Mouse (Mus musculus) gastrocnemius, postnatal 36 days (tissue): Measurements from ENCODE around the gene Olfr1396. TPM values are rescaled to one million over a fixed set of nuclear protein-coding genes. Genes with fewer than 3 reads are reported as not detected.
"Not testable (repeated sequence)": the region's sequence is repeated elsewhere in the genome, so short reads cannot be mapped to it uniquely, and the experiment has no call there.

Source experiments
- DNase-seq, 2 experiments: peaks; one replicate each; pipeline ENCODE4 v3.0.0; 2022
- intact Hi-C: fragments of 180-260 bp; cut with DNase I; formaldehyde crosslinking; loops from one replicate; pipeline ENCODE4 v1.15.1; 2025
- total RNA-seq, 2 experiments: library from RNA; stranded (reverse); gene quantifications; 2 replicates each; pipeline ENCODE4 v1.2.3; 2021

Olfr1396 gene
- total RNA-seq, 2 experiments from 2014 or later: not detected

DNA sequence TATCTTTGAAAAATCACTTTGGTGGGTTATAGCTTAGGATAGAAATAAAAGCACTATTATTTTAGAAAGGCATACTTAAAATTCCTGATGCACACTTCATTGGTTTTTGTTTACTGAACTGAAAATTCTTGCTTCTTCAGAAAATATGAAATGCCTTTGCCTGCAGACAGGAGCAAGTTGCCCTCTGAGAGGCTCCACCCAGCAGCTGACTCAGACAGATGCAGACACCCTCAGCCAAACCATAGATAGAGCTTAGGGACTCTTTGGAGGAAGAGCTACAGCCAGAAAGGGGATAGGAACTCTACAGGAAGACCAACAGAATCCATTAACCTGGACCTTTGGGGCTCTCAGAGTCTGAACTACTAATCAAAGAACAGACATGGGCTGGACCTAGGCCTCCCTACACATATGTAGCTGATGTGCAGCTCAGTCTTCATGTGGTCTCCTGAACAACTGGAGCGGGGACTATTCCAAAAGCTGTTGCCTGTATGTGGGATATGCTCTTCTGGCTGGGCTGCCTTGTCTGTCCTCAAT lies 22.6 kb downstream of the Olfr1396 start:
- intact Hi-C loops: no loop called here
- DNase-seq: no peak

DNA sequence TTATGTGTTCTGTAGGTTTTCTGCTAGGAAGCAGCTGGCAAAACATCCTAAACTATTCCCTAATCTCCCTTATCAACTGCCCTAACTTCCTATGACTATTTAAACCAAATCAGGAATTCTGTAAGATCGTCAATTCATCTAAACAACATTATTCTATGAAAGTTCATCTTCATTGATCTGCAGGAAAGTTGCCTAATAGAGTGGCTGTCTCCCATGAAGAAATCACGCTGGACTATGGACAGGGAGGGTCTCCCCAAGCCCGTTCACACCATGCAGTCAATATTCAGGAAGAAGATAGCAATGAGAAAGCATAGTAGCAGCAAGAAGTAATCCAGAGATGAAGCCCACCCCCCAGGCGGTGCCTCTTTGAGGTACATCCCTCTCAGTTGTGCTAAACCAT lies 23.5 kb downstream of the Olfr1396 start:
- intact Hi-C loops: no loop called here

DNA sequence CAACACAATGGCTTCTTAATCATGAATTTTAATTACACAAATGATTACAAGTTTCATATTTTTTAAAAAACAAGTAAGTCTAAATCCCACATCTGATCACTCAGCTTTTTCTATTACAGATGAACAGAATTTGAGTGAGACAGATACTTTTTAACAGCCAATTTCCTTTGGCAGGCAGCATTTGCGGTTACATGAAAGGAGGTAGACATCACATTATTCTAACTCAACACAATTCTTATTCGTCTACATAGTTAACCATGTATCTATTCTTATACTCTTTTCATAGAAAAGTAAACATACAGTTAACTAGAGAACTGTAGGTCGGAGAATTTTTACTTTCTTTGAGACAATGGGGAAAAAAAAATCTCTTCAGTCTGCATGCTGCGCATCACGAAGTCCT lies 24.1 kb downstream of the Olfr1396 start:
- DNase-seq: no peak
- intact Hi-C loops: no loop called here

More for the DNA sequence above, 23.5 kb downstream of the Olfr1396 start:
- no peak for DNase-seq

DNA sequence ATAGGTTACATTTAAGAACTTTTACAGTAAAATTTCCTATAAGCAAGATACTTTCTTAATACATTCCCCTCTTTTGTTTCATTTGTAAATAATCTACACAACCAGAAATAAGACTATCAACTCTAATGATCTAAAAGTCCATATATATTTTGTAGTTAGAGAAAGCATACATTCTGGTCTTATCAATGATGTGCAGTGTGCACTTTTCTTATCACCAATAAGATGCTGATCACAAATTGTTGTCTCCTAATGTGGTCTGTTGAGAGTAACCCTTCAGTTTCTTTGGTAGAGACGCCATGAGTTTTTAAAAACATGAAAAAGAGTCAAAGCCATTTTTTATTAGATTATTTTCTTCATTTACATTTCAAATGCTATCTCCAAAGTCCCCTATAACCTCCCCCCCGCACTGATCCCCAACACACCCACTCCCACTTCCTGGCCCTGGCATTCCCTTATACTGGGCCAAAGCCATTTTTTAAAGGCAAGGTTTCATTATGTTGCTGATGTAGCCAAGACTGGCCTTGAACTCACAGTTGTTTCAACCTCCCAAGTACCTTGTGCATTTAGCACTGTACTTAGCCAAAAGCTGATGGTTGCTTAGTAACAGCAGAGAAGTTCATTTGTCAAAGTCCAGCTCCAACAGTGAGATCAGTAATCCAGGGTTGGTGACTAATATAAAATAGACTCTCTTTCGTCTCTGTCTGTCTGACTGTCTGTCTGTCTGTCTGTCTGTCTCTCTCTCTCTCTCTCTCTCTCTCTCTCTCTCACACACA lies 24.8 kb downstream of the Olfr1396 start:
- no peak for DNase-seq
- intact Hi-C loops: no loop called here

DNA sequence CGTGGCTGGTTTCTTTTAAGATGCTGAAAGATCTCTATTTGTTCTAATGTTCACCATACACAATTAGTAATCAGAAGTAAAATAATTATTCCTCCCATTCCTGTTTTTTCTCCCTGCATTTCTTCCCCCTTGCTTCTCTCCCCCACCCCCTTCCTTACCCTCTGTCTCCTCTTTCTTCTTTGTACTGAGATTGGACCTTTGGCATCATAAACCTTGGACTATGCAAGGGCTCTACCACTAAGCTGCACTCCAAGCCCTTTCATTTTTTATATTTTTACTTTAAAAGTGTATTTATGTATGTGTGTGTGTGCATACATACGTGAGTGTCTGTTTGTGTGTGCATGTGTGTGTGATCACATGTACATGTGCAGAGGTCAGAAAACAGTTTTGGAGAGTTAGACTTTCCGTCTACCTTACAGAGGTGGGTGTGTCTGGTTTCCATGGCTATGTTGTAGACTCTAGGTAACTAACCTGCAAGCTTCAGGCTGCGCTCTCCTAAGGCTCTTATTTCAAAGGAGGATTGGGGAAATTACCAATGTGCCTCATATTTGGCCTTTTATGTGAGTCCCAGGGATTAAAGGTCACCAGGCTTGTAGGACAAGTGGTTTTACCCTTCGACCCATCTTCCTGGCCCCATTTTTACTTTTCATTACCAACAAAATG lies 25.6 kb downstream of the Olfr1396 start:
- intact Hi-C loops: no loop called here

DNA sequence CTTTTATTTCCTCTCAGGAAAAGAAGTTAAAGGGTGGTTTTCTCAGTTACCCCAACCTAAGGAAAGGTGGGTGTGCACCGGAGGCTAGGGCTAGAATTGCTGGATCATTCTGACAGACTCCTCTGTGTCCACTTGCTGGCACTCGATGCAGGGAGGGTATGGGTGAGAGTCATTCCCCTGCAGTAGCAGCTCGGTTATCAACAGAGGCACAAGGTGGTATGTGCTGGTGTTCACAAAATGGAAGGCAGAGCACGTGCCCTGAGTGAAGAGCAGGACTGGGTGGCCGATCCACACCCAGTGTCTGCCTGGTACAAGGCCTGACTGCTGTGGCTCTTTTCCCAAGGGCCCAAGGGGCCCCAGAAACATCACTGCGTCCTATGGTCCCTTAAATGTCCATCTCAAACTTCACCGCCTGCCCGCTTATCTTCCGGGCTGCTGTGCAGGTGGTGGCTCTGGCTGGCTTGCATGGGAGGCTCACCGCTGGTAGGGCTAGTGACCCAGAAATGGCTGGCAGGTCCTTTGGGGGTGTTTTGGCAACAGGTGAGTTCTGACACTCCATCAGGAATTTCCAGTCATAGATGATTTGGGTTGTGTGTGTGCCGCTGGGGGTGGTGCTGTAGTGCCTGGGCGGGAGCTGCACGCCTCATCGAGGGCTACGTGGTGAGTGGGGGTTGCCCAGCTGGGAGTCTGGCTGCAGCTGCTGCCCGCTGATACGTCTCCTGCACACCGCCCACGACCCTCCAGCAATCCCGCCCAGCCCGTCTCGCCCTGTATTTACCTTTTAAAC lies 26.7 kb downstream of the Olfr1396 start:
- no peak for DNase-seq
- intact Hi-C loops: no loop called here

More for the DNA sequence above, 25.6 kb downstream of the Olfr1396 start:
- no peak for DNase-seq

DNA sequence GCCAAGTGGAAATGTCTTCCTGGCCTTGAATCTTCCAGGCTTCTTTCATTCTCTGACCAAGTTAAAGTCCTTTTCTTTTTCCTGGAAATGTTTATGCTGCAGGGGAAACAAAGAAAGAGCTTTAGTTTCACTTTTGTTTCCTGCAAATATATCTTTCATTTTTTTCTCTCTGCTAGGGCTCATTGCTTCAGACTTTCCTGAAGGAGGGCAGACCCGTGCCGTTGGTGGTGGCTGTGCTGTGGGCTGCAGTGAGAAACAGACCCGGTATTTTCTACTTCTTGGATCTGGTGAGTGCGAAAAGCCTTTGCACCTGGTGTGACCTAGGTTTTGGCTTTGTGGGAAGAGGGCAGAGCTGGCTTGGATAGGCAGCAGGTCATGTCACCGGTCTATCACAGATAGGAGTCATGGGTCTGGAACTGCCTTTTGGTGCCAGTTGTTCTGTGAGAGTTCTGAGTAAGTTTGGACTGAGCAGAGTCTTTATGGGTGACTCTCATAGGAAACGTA lies 27.8 kb downstream of the Olfr1396 start:
- intact Hi-C loops: no loop called here
- no peak for DNase-seq

DNA sequence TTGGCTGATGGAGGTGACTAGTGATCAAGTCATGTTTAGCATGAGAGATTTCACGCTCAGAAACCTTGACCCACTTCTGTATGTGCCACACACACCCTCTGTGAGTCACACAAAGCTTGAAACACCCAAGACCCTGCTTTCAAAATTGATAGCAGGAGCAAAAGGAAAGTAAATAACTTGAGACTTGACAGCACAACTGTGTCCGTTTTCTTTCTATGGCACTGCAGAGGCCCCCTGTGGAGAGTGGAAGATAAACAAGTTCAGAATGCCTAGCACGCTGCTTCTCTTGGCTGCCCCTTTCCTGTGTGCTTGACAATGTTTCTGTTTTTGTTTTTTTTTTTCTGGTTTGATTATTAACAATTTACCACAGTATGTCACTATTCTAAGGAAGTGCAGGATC lies 29.8 kb downstream of the Olfr1396 start:
- intact Hi-C loops: no loop called here
- no peak for DNase-seq

DNA sequence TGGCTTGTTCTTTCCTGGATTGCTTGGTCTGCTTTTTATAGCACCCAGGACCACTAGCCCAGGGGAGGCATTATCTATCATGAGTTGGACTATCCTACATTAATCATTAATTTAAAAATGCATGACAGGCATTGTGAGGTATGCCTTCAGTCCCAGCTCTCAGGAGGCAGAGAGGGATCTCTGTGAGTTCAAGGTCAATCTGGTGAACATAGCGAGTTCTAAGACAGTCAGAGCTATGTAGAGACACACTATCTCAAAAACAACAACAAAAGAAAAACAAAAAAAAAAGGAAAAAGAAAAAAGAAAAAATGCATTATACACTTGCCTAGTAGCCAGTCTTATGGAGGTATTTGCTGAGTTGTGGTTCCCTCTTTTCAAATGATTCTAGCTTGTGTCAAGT lies 30.3 kb downstream of the Olfr1396 start:
- intact Hi-C loops: no loop called here
- DNase-seq: no peak

DNA sequence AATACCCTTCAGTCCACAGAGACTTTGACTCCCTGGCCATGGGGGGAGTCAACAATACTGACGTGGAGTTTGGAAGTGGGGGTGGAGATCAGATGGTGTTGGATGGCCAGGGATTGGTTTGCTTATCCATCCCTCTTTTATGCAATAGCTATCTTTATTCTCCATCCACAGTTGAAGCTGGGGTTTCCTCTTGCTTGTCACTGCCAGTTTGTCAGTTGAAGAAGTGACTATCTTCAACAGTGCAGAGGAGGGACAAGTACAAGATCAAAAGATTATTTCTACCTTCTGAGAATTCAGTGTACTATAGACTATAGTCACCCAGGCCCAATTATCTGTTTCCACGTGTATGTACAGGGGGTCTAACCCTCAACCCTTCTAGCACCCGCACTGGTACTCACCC lies 30.9 kb downstream of the Olfr1396 start:
- no peak for DNase-seq
- intact Hi-C loops: no loop called here

DNA sequence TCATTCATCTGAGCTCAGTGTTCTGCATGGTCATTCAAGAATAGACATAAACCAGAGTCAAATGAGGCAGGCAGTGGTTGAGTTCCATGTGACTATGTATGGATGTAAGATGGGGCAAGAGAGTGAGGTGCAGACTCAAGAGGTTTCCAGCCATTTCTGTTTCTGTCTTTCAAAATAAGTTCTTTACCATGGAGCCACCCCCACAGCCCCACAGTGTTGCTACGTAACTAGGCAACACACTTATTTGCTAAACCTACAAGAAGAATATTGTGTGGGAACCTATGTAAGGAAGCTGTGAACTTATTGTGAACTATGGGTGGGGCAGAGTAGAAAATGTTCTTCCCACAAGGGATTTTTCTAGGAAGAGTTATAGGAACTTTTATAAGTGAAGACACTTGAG lies 31.5 kb downstream of the Olfr1396 start:
- DNase-seq: no peak
- intact Hi-C loops: no loop called here

DNA sequence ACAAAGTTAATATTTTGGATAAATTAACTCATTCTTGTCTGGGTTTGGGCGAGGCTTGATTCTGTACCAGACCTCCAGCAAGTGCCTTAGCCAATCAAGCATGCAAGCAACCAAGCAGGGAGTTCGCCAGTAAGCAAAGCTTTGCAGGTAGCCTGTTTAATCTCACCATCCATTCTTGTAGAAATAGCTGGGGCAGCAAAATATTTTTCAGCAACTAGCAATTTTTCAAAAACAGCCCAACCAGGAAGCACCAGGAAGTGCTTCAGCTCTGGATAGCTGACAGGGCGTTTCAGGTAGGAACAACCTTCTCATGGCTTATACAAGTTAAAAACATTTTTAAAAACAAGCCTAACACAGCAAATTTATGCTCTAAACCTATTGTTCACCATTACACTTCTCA lies 32.8 kb downstream of the Olfr1396 start:
- intact Hi-C loops: no loop called here
- no peak for DNase-seq

DNA sequence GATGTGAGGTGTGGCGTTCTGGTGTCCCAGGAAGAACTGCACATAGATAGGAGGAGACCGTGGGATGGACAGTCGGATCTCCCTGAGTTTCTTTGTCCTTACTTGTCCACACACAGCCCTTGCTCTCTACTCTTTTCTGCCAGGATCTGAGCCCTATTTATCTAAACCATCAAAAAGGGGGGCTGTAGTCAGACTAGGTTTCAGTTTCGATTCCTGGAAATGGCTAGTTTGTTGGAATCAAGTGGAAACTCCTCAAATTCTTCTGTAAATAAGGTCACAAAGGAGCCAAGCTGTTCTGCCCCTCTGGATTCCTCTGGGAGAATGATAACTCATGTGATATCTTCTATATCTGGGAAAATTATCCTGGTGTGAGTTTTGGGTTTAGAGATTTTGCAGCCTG lies 33.3 kb downstream of the Olfr1396 start:
- DNase-seq: no peak
- intact Hi-C loops: no loop called here

DNA sequence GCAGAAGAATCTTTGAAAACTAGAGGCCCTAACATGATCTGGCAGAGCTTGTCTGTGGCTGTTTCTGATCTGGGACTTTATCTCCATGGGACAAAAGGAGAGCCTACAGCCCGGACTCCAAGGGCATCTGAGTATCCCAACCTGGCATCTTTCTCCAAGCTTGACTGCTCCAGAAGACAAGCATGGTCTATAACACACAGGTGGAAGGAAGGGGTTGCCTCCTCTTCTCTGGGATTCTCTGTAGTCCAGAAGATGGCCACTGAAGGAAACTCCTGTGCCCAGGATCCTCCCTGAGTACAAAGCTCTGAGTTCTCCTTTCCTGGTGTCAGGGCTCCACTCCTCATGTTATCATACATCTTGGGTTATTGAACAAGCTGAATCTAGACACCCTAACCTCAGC lies 34.0 kb downstream of the Olfr1396 start:
- no peak for DNase-seq
- intact Hi-C loops: no loop called here

DNA sequence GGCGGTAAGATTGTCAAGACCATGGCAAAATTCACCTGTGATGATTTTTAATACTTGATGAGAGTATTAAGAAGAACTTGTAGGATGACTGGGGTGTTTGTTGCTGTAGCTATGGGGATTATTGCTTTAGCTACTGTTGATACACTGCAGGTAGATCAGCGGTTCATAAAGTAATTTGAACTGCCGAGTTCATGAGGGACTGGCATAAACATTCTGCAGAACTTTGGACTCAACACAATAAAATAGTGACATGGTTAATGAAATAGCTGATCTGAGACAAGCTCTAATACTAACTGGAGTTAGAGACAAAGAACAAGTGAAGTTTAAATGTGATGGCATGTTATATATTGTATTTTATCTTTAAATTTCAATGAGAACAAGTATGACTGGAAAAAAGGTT lies 36.0 kb downstream of the Olfr1396 start:
- no peak for DNase-seq
- intact Hi-C loops: loop anchor here (5.0 kb wide), 1 partner anchor 81 kb away; no protein-coding TSS in a partner anchor

DNA sequence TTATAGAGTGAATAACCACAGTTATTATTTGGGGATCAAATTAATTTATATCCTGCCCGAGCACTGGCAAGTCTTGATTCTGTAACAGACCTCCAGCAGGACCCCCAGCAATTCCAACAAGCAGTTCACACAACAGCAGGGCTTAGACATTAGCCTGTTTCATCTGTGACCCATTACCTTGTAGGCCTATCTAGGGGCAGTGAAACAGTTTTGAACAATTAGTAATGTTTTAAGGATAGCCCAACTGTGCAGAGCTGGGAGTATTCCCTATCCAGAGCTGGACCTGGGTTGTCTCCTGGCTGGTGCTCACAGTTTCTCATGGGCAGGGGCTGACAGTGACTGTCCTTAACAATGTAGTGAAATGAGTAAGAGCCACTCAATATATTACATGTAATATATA lies 37.7 kb downstream of the Olfr1396 start:
- DNase-seq: no peak
- intact Hi-C loops: loop anchor here (5.0 kb wide), 1 partner anchor 80 kb away; no protein-coding TSS in a partner anchor

DNA sequence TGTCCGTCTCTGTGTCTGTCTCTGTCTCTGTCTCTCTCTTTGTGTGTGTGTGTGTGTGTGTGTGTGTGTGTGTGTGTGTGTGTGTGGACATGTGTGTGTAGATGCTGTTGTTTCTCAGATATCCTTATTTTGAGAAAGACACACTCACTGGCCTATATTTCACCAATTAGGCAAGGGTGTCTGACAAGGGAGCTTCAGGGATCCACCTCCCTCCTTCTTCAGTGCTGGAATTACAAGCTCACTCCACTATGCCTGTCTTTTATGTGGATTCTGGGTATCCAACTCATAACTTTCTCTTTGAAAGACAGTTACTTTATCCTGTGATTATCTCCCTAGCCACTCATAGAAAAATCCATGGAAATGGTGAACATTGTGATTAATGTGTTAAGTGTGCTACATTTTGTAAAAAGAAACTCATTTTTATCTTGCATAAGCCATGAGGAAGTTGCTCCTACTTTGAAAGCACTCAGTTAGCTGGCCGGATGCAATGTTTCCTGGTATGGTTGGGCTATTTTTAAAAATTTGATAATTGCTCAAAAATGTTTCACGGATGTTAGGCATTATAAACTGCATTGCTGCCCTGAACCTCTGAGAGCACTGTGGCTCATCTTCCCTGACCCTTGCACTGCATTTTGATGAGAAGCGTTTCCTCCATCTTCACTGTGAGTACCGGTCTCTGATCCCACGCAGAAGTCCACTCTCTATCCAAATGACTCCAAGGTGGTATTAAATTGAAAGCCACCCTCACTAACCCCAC lies 38.5 kb downstream of the Olfr1396 start, which contains the start of gene Ifi47:
Ifi47 (plus strand) TSS at position 587 of the 757 bp plus-strand sequence.
- DNase-seq: not testable (repeated sequence)
- intact Hi-C loops: loop anchor here (5.0 kb wide), 1 partner anchor 79 kb away; no protein-coding TSS in a partner anchor

DNA sequence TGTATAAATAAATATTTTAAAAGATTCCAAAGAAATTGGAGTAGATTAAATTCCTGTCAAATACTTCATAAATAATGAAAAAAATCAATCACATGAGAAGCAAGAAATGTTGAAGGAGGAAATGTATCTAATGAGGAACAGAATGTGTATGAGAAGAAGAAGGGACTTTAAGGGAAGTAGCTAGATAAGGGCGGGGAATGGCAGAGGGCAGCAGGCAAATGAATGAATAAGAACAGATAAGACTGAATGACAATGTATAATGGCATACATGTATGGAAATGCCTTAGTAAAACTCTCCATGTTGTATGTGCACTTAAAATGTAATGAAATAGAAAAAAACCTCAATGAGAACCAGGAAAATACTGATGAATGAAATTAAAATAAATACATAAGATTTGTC lies 46.3 kb downstream of the Olfr1396 start:
- intact Hi-C loops: no loop called here
- no peak for DNase-seq

DNA sequence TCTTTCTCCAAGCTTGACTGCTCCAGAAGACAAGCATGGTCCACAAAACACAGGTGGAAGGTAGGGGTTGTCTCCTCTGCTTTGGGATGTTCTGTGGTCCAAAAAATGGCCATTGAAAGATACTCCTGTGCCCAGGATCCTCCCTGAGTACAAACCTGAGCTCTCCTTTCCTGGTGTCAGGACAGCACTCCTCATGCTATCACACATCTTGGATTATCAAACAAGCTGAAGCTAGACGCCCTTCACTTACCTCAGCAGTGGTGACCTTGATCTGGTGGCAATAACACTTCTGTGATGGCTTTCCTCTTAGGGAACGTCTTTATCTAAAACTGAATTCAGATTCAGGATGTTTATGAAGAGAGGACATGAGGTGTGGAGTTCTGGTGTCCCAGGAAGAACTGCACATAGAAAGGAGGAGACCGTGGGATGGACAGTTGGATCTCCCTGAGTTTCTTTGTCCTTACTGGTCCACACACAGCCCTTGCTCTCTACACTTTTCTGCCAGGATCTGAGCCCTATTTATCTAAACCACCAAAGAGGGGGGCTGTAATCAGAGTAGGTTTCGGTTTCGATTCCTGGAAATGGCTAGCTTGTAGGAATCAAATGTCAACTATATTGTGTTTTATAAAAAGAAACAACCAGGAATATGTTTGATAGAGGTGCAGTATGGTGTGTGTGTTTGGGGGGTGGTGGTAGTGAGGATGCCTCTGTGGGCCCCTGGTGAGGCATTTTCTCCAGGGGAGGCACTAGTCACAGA lies 50.8 kb downstream of the Olfr1396 start, which contains the start of gene Tgtp2:
Tgtp2 (minus strand) TSS at position 494 of the 757 bp plus-strand sequence.
- DNase-seq, intact Hi-C loops: not testable (repeated sequence)
